Mouse (Mus musculus) E14TG2a.4 (cell line): Measurements from ENCODE around the gene Ankrd54.
"Not testable (repeated sequence)": the region's sequence is repeated elsewhere in the genome, so short reads cannot be mapped to it uniquely, and the experiment has no call there.

ENCODE experiments used
- H3K27me3 ChIP-seq: 2 replicates; pipeline ENCODE4 v1.6.1; 2014; ENCODE audit warnings: low read length, control low read depth; ENCODE audit not compliant: insufficient read depth
- H3K36me3 ChIP-seq: 2 replicates; pipeline ENCODE4 v1.6.1; 2014; ENCODE audit warnings: low read length, control low read depth; ENCODE audit not compliant: insufficient read depth
- H3K4me1 ChIP-seq: replicated peaks from 2 replicates; pipeline ENCODE4 v1.6.1; 2014; ENCODE audit warnings: low read depth, low read length, control low read depth
- H3K4me3 ChIP-seq: replicated peaks from 2 replicates; pipeline ENCODE4 v1.5.1; 2014; ENCODE audit warnings: mild to moderate bottlenecking, low read length
- H3K9me3 ChIP-seq: 2 replicates; pipeline ENCODE4 v1.6.1; 2014; ENCODE audit warnings: low read length, control low read depth
- CTCF ChIP-seq: conservative IDR thresholded peaks from 2 replicates; pipeline ENCODE4 v1.5.1; 2014; ENCODE audit warnings: low read length
- NANOG ChIP-seq: IDR thresholded peaks from 2 replicates; pipeline ENCODE4 v1.6.1; 2014; ENCODE audit warnings: borderline replicate concordance, low read length, mixed read lengths
- POU5F1 ChIP-seq: IDR thresholded peaks from 2 replicates; pipeline ENCODE4 v1.6.1; 2014; ENCODE audit warnings: low read length, borderline replicate concordance

Ankrd54 gene

GRCm38 (mm10) chr15:79041585-79041984, 21.1 kb downstream of the Ankrd54 start, which contains the start of gene Galr3:
Gene Galr3, plus strand, starts transcription at chr15:79041885.
- Histone ChIP-seq H3K9me3 (no peaks in the 10 kb centered on the region), H3K4me3 (peak within 1 kb of the TSS; percentile 89), H3K36me3 (peaks cover 17% of the 10 kb centered on the region), H3K4me1 (peaks cover 73% of the 10 kb centered on the region), H3K27me3 (peaks cover 42% of the 10 kb centered on the region)
- TF ChIP-seq NANOG = no peak
- TF ChIP-seq CTCF = no peak
- TF ChIP-seq POU5F1 = no peak

- Histone ChIP-seq H3K4me1 (peaks cover 73% of the 10 kb centered on the region), H3K9me3 (no peaks in the 10 kb centered on the region), H3K27me3 (peaks cover 40% of the 10 kb centered on the region), H3K36me3 (peaks cover 25% of the 10 kb centered on the region), H3K4me3 (peak overlapping the region; percentile 57)
- TF ChIP-seq NANOG = no peak
- no peak for TF ChIP-seq POU5F1
- no peak for TF ChIP-seq CTCF
Measured at GRCm38 (mm10) chr15:79040501-79041416, 21.9 kb downstream of the Ankrd54 start.

- no peaks in the 10 kb centered on the region for H3K9me3 ChIP-seq
- peaks cover 39% of the 10 kb centered on the region for H3K27me3 ChIP-seq
- peaks cover 67% of the 10 kb centered on the region for H3K4me1 ChIP-seq
- H3K36me3 ChIP-seq = peaks cover 44% of the 10 kb centered on the region
- no peak overlapping the region for H3K4me3 ChIP-seq
- peak; percentile 35 for TF ChIP-seq CTCF
- no peak for TF ChIP-seq POU5F1
- no peak for TF ChIP-seq NANOG
Measured at GRCm38 (mm10) chr15:79038853-79039252, 23.8 kb downstream of the Ankrd54 start.

DNA sequence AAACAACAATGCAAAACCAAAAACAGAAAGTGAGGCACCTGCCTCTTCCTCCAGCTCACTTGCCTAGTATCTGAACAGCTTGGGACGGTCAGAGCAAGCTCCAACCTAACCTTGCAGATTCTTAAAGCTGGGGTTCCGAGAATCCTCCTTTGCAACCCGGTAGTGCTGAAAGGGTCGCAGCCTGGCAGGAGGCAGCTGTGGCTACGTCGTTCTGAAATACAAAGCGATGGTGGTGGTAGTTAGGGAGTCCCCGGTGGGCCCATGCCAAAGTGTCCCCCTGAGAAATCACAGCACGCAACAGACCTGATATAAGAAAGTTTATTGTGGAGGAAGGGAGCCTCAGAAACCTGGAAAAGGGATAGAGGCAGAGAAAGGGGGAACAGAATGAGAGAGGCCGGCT, 24.4 kb downstream of the Ankrd54 start:
- Histone ChIP-seq H3K4me1 (peaks cover 63% of the 10 kb centered on the region), H3K27me3 (peaks cover 34% of the 10 kb centered on the region), H3K36me3 (peaks cover 47% of the 10 kb centered on the region), H3K4me3 (0 out of 2 replicates have a peak overlapping the region, but pooled peaks have one; percentile 13), H3K9me3 (no peaks in the 10 kb centered on the region)
- TF ChIP-seq CTCF (no peak), POU5F1 (no peak), NANOG (no peak)

GRCm38 (mm10) chr15:79037913-79038328, 24.8 kb downstream of the Ankrd54 start:
- Histone ChIP-seq H3K9me3 (no peaks in the 10 kb centered on the region), H3K27me3 (peaks cover 30% of the 10 kb centered on the region), H3K36me3 (peaks cover 47% of the 10 kb centered on the region), H3K4me3 (peak overlapping the region; percentile 13; the same call in 1 of the 2 replicates), H3K4me1 (peaks cover 62% of the 10 kb centered on the region)
- TF ChIP-seq POU5F1 (no peak), CTCF (peak; percentile 43)

GRCm38 (mm10) chr15:79031908-79032307, 30.8 kb downstream of the Ankrd54 start:
- not testable (repeated sequence) for H3K9me3 ChIP-seq, H3K4me3 ChIP-seq
- H3K4me1 ChIP-seq = peaks cover 45% of the 10 kb centered on the region
- peaks cover 29% of the 10 kb centered on the region for H3K27me3 ChIP-seq
- peaks cover 34% of the 10 kb centered on the region for H3K36me3 ChIP-seq

GRCm38 (mm10) chr15:79030551-79031435, 31.9 kb downstream of the Ankrd54 start:
- TF ChIP-seq POU5F1 (no peak), CTCF (no peak), NANOG (no peak)
- Histone ChIP-seq H3K27me3 (peaks cover 39% of the 10 kb centered on the region), H3K4me1 (peaks cover 52% of the 10 kb centered on the region), H3K9me3 (no peaks in the 10 kb centered on the region), H3K4me3 (peak overlapping the region; percentile 93), H3K36me3 (peaks cover 23% of the 10 kb centered on the region)

DNA sequence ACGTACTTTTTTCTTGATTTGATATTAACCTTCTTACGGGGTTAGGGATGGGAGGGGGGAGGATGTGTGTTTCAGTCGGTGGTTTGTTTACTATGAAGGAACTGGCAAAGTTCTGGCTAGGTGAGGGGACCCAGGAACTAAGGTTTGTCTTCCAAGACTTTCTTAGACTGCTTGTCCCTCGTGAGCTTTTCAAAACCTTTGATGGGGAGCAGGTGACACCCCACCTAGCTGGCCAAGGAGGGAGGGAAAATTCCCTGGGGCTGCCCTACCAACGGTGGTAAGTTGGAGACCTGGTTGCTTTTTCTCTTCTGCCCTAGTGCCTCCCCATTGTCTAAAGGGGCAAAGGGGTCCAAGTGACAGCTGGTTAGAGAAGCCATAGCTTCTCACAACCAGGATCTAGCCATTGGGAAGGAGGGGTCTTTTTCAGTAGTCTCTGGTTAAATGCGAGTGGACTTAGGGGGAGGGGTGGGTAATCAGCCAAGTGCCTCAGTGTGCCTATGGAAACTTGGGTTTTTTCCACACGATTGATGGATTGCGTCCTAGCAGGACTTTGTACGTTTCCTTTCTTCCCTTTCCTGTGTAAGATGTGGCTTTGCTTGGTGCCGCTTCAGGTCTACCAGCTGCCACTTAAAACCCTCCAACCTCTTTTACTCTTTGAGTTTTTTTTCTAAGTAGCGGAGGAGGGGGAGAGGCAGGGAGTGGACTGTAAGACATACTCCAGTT, 33.0 kb downstream of the Ankrd54 start:
- H3K27me3 ChIP-seq = peaks cover 50% of the 10 kb centered on the region
- H3K9me3 ChIP-seq = no peaks in the 10 kb centered on the region
- TF ChIP-seq NANOG = no peak
- TF ChIP-seq CTCF = no peak
- H3K36me3 ChIP-seq = peaks cover 11% of the 10 kb centered on the region
- H3K4me3 ChIP-seq = peak overlapping the region; percentile 93; the same call in 1 of the 2 replicates
- peaks cover 57% of the 10 kb centered on the region for H3K4me1 ChIP-seq
